Mouse (Mus musculus): ENCODE results near the gene Clec2e. TPM values are rescaled to one million over a fixed set of nuclear protein-coding genes. Genes with fewer than 3 reads are reported as not detected.

Gene Clec2e
- polyA plus RNA-seq, 2 experiments, result not detected

DNA sequence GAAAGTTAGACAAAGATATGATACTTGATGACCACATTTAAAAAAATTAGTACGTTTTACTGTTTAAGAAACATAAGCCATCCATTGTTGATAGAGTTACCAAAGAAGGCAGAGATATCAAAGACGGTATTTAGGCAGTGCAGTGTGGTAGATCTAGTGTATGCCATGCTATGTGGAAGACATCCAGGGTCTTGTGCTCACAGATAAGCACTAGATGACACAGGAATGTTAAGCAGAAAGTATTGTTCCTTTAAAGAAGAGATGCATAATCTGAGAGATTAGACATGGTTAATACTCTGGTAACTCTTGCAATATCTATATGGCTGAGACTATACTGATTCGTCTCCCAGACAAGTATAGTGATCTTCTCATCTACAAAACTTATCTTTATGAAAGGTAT, 49.6 kb downstream of the Clec2e start:
- Histone ChIP-seq H3K9ac (replicated peaks) (no peak overlapping the region), H3K4me3 (ENCODE audit: insufficient read depth in 1 of 2, low read depth in 2 of 2, low read length in 2 of 2) (no peak overlapping the region), H3K9me3 (ENCODE audit: control insufficient read depth, low read length) (no peaks in the 10 kb centered on the region), H3K27me3 (ENCODE audit: control insufficient read depth, insufficient read depth, low read length) (no peaks in the 10 kb centered on the region), H3K27ac (no peak overlapping the region), H3K4me2 (ENCODE audit: low read depth) (no peak overlapping the region), H3K36me3 (replicated peaks; ENCODE audit: control insufficient read depth, insufficient read depth, low read depth) (no peaks in the 10 kb centered on the region), H3K4me1 (replicated peaks; ENCODE audit: control insufficient read depth in 2 of 2, insufficient read depth in 2 of 2, low read length in 1 of 2) (peaks cover 4 to 8% of the 10 kb centered on the region in 2 experiments; a peak in 3 of 4 replicates)
- ATAC-seq (ENCODE audit: insufficient read depth) (no peak), DNase-seq (ENCODE audit: low read depth in 3 of 3, low spot score in 3 of 3) (no peak)
- TF ChIP-seq CTCF (IDR thresholded peaks at IDR 0.05; ENCODE audit: low read depth) (no peak), EP300 (IDR thresholded peaks at IDR 0.05; ENCODE audit: low read depth) (no peak)
- 25% methylated on average over 3 of the region's 3 CpGs for WGBS (ENCODE audit: insufficient replicate concordance)

DNA sequence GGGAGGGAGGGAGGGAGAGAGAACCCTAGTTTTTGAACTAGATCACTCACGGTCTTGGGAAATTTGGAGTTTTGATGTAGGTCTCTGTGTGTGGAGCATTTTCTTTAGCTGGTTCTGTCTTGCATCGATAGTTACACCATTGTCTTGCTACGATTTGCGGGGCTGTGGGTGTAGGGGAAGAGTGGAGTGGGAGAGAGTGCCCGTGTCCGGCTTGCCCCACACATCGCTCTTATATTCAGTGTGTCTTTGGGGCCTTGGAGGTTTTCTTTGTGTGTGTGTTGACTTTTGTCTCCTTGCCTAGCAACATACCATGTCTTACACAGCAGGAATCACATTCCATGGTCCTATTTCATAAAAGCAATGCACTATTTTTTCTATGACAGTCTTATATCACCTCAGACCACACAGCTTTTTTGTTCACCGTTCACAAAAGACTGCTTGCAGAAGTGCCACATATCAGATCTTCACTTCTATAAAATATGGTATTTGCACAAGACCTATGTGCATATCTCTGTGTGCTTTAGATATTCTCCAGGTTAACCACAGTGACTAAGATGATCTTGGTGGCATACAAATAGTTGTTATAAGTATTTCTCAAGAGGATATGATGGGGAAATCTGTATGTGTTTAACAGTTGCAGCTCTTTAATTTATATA, 51.0 kb downstream of the Clec2e start:
- H3K27ac ChIP-seq, result no peak overlapping the region
- ATAC-seq (ENCODE audit: insufficient read depth) (peak; percentile 47; the same call in 1 of the 2 replicates), DNase-seq (ENCODE audit: low read depth in 3 of 3, low spot score in 3 of 3) (no peak)
- peak overlapping the region; percentile 46 for H3K4me2 ChIP-seq (ENCODE audit: low read depth)
- H3K27me3 ChIP-seq (ENCODE audit: control insufficient read depth, insufficient read depth, low read length), result no peaks in the 10 kb centered on the region
- peaks cover 4 to 8% of the 10 kb centered on the region in 2 experiments; a peak in 3 of 4 replicates for H3K4me1 ChIP-seq (replicated peaks; ENCODE audit: control insufficient read depth in 2 of 2, insufficient read depth in 2 of 2, low read length in 1 of 2)
- no peak for TF ChIP-seq EP300 (IDR thresholded peaks at IDR 0.05; ENCODE audit: low read depth)
- TF ChIP-seq CTCF (IDR thresholded peaks at IDR 0.05; ENCODE audit: low read depth), result no peak
- H3K9ac ChIP-seq (replicated peaks), result no peak overlapping the region
- no peaks in the 10 kb centered on the region for H3K9me3 ChIP-seq (ENCODE audit: control insufficient read depth, low read length)
- 4% methylated on average over 8 of the region's 8 CpGs for WGBS (ENCODE audit: insufficient replicate concordance)
- H3K4me3 ChIP-seq (ENCODE audit: insufficient read depth in 1 of 2, low read depth in 2 of 2, low read length in 2 of 2), result peak overlapping the region; percentile 17 to 48; a peak in 3 of 4 replicates
- no peaks in the 10 kb centered on the region for H3K36me3 ChIP-seq (replicated peaks; ENCODE audit: control insufficient read depth, insufficient read depth, low read depth)

DNA sequence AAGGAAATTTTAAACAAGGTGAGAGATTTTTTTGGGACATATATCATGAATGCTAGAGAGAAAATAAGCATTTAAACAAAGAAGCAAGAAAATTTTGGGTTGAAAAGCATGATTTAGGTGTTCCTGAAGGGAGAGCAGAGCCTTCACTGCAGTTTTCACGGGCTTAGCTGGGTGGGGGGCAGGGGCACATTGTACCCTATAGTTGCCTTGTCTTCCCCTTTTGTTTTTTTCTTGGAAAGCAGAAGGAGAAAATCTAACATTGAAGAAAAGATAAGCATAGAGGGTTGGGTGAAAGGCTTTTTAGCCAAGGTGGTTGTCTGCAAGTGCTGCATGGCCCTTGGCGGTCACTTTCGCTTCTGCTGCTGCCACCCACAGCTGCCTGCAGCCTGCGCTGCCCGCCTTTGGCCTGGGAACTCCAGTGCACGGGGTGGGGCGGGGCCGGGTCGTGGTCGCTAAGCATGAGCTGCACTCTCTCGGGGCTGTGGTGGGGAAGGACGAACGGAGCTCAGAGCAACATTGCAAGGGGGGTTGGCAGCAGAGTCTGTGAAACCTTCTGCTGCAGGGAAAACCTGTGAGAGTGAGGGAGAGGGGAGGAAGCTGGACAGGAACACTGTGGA, 51.7 kb downstream of the Clec2e start:
- Histone ChIP-seq H3K36me3 (replicated peaks; ENCODE audit: control insufficient read depth, insufficient read depth, low read depth) (no peaks in the 10 kb centered on the region), H3K9ac (replicated peaks) (peak overlapping the region; percentile 53), H3K4me3 (ENCODE audit: insufficient read depth in 1 of 2, low read depth in 2 of 2, low read length in 2 of 2) (peak overlapping the region; percentile 49 to 64), H3K4me2 (ENCODE audit: low read depth) (peak overlapping the region; percentile 72), H3K27me3 (ENCODE audit: control insufficient read depth, insufficient read depth, low read length) (no peaks in the 10 kb centered on the region), H3K4me1 (replicated peaks; ENCODE audit: control insufficient read depth in 2 of 2, insufficient read depth in 2 of 2, low read length in 1 of 2) (peaks cover 4 to 8% of the 10 kb centered on the region in 2 experiments; a peak in 3 of 4 replicates), H3K9me3 (ENCODE audit: control insufficient read depth, low read length) (no peaks in the 10 kb centered on the region), H3K27ac (no peak overlapping the region)
- DNase-seq (ENCODE audit: low read depth in 3 of 3, low spot score in 3 of 3) (peak in 2 of 3 experiments; percentile 34 to 47), ATAC-seq (ENCODE audit: insufficient read depth) (peak; percentile 76)
- WGBS (ENCODE audit: insufficient replicate concordance), result under 1% methylated on average over 13 of the region's 13 CpGs
- TF ChIP-seq EP300 (IDR thresholded peaks at IDR 0.05; ENCODE audit: low read depth) (no peak), CTCF (IDR thresholded peaks at IDR 0.05; ENCODE audit: low read depth) (peak; percentile 25; the same call in 1 of the 2 replicates)

GRCm38 (mm10) chr6:129048381-129048780, 52.3 kb downstream of the Clec2e start:
- no peak overlapping the region for H3K9ac ChIP-seq (replicated peaks)
- DNase-seq (ENCODE audit: low read depth in 3 of 3, low spot score in 3 of 3), result no peak
- H3K4me1 ChIP-seq (replicated peaks; ENCODE audit: control insufficient read depth in 2 of 2, insufficient read depth in 2 of 2, low read length in 1 of 2), result peaks cover 4 to 8% of the 10 kb centered on the region in 2 experiments; a peak in 3 of 4 replicates
- H3K4me2 ChIP-seq (ENCODE audit: low read depth), result peak overlapping the region; percentile 72
- no peak for ATAC-seq (ENCODE audit: insufficient read depth)
- no peak overlapping the region for H3K4me3 ChIP-seq (ENCODE audit: insufficient read depth in 1 of 2, low read depth in 2 of 2, low read length in 2 of 2)
- H3K36me3 ChIP-seq (replicated peaks; ENCODE audit: control insufficient read depth, insufficient read depth, low read depth), result no peaks in the 10 kb centered on the region
- H3K27ac ChIP-seq, result no peak overlapping the region
- TF ChIP-seq EP300 (IDR thresholded peaks at IDR 0.05; ENCODE audit: low read depth) (no peak), CTCF (IDR thresholded peaks at IDR 0.05; ENCODE audit: low read depth) (no peak)
- WGBS (ENCODE audit: insufficient replicate concordance), result 27% methylated on average over 4 of the region's 4 CpGs
- H3K9me3 ChIP-seq (ENCODE audit: control insufficient read depth, low read length), result no peaks in the 10 kb centered on the region
- H3K27me3 ChIP-seq (ENCODE audit: control insufficient read depth, insufficient read depth, low read length), result no peaks in the 10 kb centered on the region

DNA sequence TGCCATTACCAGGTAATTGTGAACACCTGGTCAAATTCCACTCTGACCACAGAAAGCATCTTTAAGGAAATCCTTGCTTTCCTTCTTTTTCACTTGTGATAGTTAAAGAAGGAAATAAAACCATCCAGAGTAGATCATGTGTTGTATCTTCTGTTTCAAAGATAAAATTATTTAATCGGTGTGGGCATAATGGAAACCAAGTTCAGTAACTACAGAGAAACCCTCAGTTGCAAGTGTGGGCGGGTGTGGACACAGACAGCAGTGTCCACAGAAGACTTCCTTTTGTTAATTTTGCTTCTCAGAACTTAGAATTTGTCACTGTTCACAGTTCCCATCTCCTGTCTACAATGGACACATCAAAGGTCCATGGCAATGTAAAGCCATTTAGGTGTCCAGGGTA, 55.1 kb downstream of the Clec2e start, which contains the start of gene Klrb1f:
Gene Klrb1f, plus strand, starts transcription at position 301 of the 400 bp plus-strand sequence.
- DNase-seq (ENCODE audit: low read depth in 3 of 3, low spot score in 3 of 3) (no peak), ATAC-seq (ENCODE audit: insufficient read depth) (no peak)
- no peaks in the 10 kb centered on the region for H3K27me3 ChIP-seq (ENCODE audit: control insufficient read depth, insufficient read depth, low read length)
- 61% methylated on average over 2 of the region's 2 CpGs for WGBS (ENCODE audit: insufficient replicate concordance)
- H3K4me3 ChIP-seq (ENCODE audit: insufficient read depth in 1 of 2, low read depth in 2 of 2, low read length in 2 of 2), result no peak within 1 kb of the TSS
- no peak within 1 kb of the TSS for H3K27ac ChIP-seq
- no peak within 1 kb of the TSS for H3K9ac ChIP-seq (replicated peaks)
- peaks cover 4 to 8% of the 10 kb centered on the region in 2 experiments; a peak in 3 of 4 replicates for H3K4me1 ChIP-seq (replicated peaks; ENCODE audit: control insufficient read depth in 2 of 2, insufficient read depth in 2 of 2, low read length in 1 of 2)
- no peaks in the 10 kb centered on the region for H3K9me3 ChIP-seq (ENCODE audit: control insufficient read depth, low read length)
- H3K4me2 ChIP-seq (ENCODE audit: low read depth), result no peak within 1 kb of the TSS
- TF ChIP-seq CTCF (IDR thresholded peaks at IDR 0.05; ENCODE audit: low read depth) (no peak), EP300 (IDR thresholded peaks at IDR 0.05; ENCODE audit: low read depth) (no peak)
- no peaks in the 10 kb centered on the region for H3K36me3 ChIP-seq (replicated peaks; ENCODE audit: control insufficient read depth, insufficient read depth, low read depth)
